Mouse (Mus musculus) cerebellum, adult 2 months (tissue): ENCODE measurements around the gene Glipr1. TPM values are rescaled to one million over a fixed set of nuclear protein-coding genes. Genes with fewer than 3 reads are reported as not detected.

Experiments used
- DNase-seq, 2 experiments: peaks; one replicate each; pipeline ENCODE4 v3.0.0; 2021
- H3K27ac ChIP-seq: fragments of 200-500 bp; 2 replicates; pipeline ENCODE4 v1.5.1; 2012; ENCODE audit warnings: low read length, control low read depth, inconsistent platforms; ENCODE audit not compliant: insufficient read depth
- H3K27me3 ChIP-seq: fragments of 200-500 bp; 2 replicates; pipeline ENCODE4 v1.6.1; 2012; ENCODE audit warnings: inconsistent platforms, mild to moderate bottlenecking, low read length, moderate library complexity; ENCODE audit not compliant: control insufficient read depth, insufficient read depth
- H3K4me1 ChIP-seq: fragments of 200-500 bp; 2 replicates; pipeline ENCODE4 v1.6.1; 2011; ENCODE audit warnings: low read length; ENCODE audit not compliant: control insufficient read depth, insufficient read depth
- H3K4me3 ChIP-seq: fragments of 200-500 bp; replicated peaks from 2 replicates; pipeline ENCODE3; 2011; ENCODE audit warnings: mild to moderate bottlenecking, low read depth, low read length, control low read depth; ENCODE audit not compliant: insufficient read depth
- CTCF ChIP-seq: fragments of 200-500 bp; IDR thresholded peaks from 2 replicates; pipeline ENCODE4 v1.5.1; 2011; ENCODE audit warnings: low read depth, mild to moderate bottlenecking, control low read depth, low read length, moderate library complexity, borderline replicate concordance; ENCODE audit not compliant: insufficient read depth
- POLR2A ChIP-seq: fragments of 200-500 bp; IDR thresholded peaks from 2 replicates; pipeline ENCODE4 v1.6.1; 2011; ENCODE audit warnings: low read length, control low read depth, borderline replicate concordance; ENCODE audit not compliant: insufficient read depth
- WGBS: fragments of 180-500 bp; shearing (Covaris S2); methylation state at CpG from one replicate; pipeline ENCODE4 v1.1.7; 2018; 5-methylcytosine and 5-hydroxymethylcytosine counted together
- polyA plus RNA-seq: library from polyadenylated mRNA; depleted of rRNA; stranded (reverse); fragments of >200 nt; gene quantifications from 2 replicates; pipeline ENCODE4 v1.2.3, GENCODE M21; 2012

Glipr1 gene
- polyA plus RNA-seq, 1 experiment = 0.36 TPM

- TF ChIP-seq POLR2A (no peak), CTCF (no peak)
These were observed 19.4 kb downstream of the Glipr1 start for GRCm38 (mm10) chr10:111983070-111983469.

GRCm38 (mm10) chr10:111977584-111977983 is 24.8 kb downstream of the Glipr1 start:
- Histone ChIP-seq H3K27ac (no peak overlapping the region), H3K27me3 (no peaks in the 10 kb centered on the region), H3K4me3 (no peak overlapping the region), H3K4me1 (no peaks in the 10 kb centered on the region)
- TF ChIP-seq POLR2A (no peak), CTCF (peak; percentile 85)
- peak; percentile 15 to 49 for DNase-seq
- 39% methylated on average over 5 of the region's 5 CpGs for WGBS

More at GRCm38 (mm10) chr10:111983070-111983469, 19.4 kb downstream of the Glipr1 start:
- H3K27me3 ChIP-seq = no peaks in the 10 kb centered on the region
- no peaks in the 10 kb centered on the region for H3K4me1 ChIP-seq
- 92% methylated on average over 5 of the region's 5 CpGs for WGBS
- no peak for DNase-seq
- no peak overlapping the region for H3K27ac ChIP-seq
- H3K4me3 ChIP-seq = no peak overlapping the region

GRCm38 (mm10) chr10:111972542-111973361 is 29.7 kb downstream of the Glipr1 start, which contains the start of gene Krr1:
Krr1 (plus strand) TSS chr10:111972664.
- no peaks in the 10 kb centered on the region for H3K27me3 ChIP-seq
- WGBS = under 1% methylated on average over 51 of the region's 51 CpGs
- peak; percentile 77; the same call in 1 of the 2 replicates for TF ChIP-seq POLR2A
- no peak for TF ChIP-seq CTCF
- DNase-seq = peak; percentile 92 to 93
- H3K4me3 ChIP-seq = peak within 1 kb of the TSS; percentile 98
- peak within 1 kb of the TSS; percentile 75; the same call in 1 of the 2 replicates for H3K27ac ChIP-seq
- no peaks in the 10 kb centered on the region for H3K4me1 ChIP-seq

- DNase-seq = peak in 1 of 2 experiments; percentile 12
- Histone ChIP-seq H3K4me1 (no peaks in the 10 kb centered on the region), H3K27me3 (no peaks in the 10 kb centered on the region), H3K4me3 (no peak overlapping the region), H3K27ac (no peak overlapping the region)
- no peak for TF ChIP-seq CTCF
- TF ChIP-seq POLR2A = no peak
- 79% methylated on average over 3 of the region's 3 CpGs for WGBS
These were observed 30.5 kb downstream of the Glipr1 start for GRCm38 (mm10) chr10:111971929-111972328.

- Histone ChIP-seq H3K27ac (no peak overlapping the region), H3K27me3 (no peaks in the 10 kb centered on the region), H3K4me1 (no peaks in the 10 kb centered on the region), H3K4me3 (no peak overlapping the region)
- WGBS = 48% methylated on average over 4 of the region's 4 CpGs
- no peak for TF ChIP-seq POLR2A
- no peak for TF ChIP-seq CTCF
- no peak for DNase-seq
These were observed 36.0 kb downstream of the Glipr1 start for GRCm38 (mm10) chr10:111966394-111966793.

DNA sequence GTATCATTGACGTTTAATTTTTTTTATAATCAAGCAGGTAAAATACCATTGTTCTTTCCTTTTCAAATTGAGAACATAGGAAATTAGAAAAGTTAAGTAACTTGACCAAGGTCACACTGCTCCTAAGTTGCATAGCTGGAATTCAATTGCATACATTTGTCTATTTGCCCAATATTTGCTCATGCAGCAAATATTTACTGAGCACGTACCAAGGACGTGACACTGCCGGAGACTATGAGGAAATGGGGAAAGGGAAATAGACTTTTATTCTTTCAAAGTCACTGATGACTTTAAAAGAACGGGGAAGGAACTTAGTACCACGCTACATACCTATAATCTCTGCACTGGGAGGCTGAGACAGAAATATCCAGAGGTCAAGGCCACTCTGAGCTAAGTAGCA is 42.0 kb downstream of the Glipr1 start:
- no peak overlapping the region for H3K27ac ChIP-seq
- H3K4me3 ChIP-seq = no peak overlapping the region
- no peaks in the 10 kb centered on the region for H3K27me3 ChIP-seq
- H3K4me1 ChIP-seq = no peaks in the 10 kb centered on the region
- 75% methylated on average over 6 of the region's 6 CpGs for WGBS
- TF ChIP-seq POLR2A (no peak), CTCF (no peak)
- no peak for DNase-seq

- Histone ChIP-seq H3K4me1 (no peaks in the 10 kb centered on the region), H3K4me3 (no peak overlapping the region), H3K27ac (no peak overlapping the region), H3K27me3 (no peaks in the 10 kb centered on the region)
- TF ChIP-seq CTCF (no peak), POLR2A (no peak)
- DNase-seq = no peak
- 78% methylated on average over 2 of the region's 2 CpGs for WGBS
These were observed 43.1 kb downstream of the Glipr1 start for GRCm38 (mm10) chr10:111959353-111959752.

DNA sequence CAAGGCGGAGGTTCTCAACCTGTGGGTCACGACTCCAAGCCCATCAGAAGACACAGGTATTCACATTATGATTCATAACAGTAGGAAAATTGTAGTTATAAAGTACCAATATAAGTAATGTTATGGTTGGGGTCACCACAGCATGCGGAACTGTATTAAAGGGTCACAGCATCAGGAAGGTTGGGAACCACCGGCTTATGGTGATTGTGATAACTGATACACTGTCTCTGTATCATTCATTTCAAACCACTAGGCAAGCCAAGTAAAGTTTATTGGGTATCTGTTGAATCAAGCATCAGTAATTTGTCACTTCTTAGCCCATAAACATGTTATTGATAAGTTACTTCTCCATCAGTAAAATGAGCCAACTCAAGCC is 44.4 kb downstream of the Glipr1 start:
- no peak overlapping the region for H3K27ac ChIP-seq
- TF ChIP-seq CTCF (no peak), POLR2A (no peak)
- H3K4me3 ChIP-seq = no peak overlapping the region
- WGBS = 33% methylated on average over 4 of the region's 4 CpGs
- H3K27me3 ChIP-seq = no peaks in the 10 kb centered on the region
- H3K4me1 ChIP-seq = no peaks in the 10 kb centered on the region
- no peak for DNase-seq
